Mouse (Mus musculus): Measurements from ENCODE around the gene Zfand3. TPM values are rescaled to one million over a fixed set of nuclear protein-coding genes. Genes with fewer than 3 reads are reported as not detected.

Gene Zfand3
- total and polyA plus RNA-seq, 3 experiments, result 23.2 to 44.0 (median 23.5) TPM

DNA sequence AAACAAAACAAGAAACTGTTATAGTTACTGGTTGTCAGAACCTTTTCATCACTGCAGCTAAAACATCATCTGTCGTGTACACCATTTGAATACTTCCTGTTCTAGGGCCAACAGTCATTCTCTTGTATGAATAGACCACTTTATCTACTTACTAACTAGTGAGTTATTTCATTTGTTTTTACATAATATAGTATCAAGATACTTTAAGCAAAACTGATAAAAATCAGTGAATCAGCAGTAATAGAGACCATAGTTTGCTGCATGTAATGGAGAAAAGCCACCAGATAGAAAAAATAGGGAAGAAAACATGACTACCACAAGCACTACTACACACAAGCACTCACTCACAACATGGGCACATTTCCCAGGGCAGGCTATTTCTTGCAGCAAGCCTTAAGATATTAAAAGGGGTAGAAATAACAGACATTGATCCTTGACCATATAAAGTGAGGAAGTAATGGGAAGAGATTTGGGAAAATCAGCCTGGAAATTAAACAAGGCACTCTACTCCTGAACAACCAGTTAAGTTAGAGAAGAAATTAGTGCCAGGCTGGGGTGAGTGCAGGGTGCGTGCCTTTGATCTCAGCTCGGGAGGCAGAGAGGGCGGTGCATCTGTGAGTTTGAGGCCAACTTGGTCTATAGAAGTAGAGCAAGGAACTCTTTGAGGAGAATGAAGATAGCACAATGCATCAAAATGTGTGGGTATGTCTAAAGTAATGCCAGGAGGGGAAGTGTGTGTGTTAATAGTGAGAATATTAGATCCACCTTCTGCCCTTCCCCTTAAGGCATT is 30.9 kb downstream of the Zfand3 start:
- dilution Hi-C loops (cut with MboI; ENCODE audit: extremely low pct_ligation_motif_present, extremely low pct_unique_long_range_greater_than_20kb, low sequenced_read_pairs), result no loop called here
- H3K4me3 ChIP-seq (replicated peaks in 1 of 3; ENCODE audit: low read depth in 2 of 3, low read length in 2 of 3, poor library complexity in 1 of 3), result no peak overlapping the region
- no peak overlapping the region for H3K4me2 ChIP-seq (ENCODE audit: insufficient read depth, low read depth, poor library complexity, severe bottlenecking)
- no peak for DNase-seq (ENCODE audit: extremely low read depth)
- H3K36me3 ChIP-seq (replicated peaks in 1 of 2; ENCODE audit: control insufficient read depth in 1 of 2, insufficient read depth in 1 of 2, low read length in 1 of 2), result peaks cover 2 to 16% of the 10 kb centered on the region in 2 experiments
- peaks cover 2% of the 10 kb centered on the region; the same call in 1 of the 2 replicates for H3K79me2 ChIP-seq (replicated peaks; ENCODE audit: control insufficient read depth, extremely low read depth, insufficient read depth, poor library complexity, severe bottlenecking)
- no peak overlapping the region for H3K9ac ChIP-seq (ENCODE audit: insufficient read depth, low read depth)
- in situ Hi-C loops (cut with MboI; ENCODE audit: low pct_ligation_motif_present, low pct_unique_long_range_greater_than_20kb, low sequenced_read_pairs), result no loop called here
- no peak for TF ChIP-seq HCFC1 (IDR thresholded peaks at IDR 0.05; ENCODE audit: low read depth, low read length)
- H3K27me3 ChIP-seq (replicated peaks), result no peaks in the 10 kb centered on the region
- no peaks in the 10 kb centered on the region for H3K9me3 ChIP-seq (replicated peaks; ENCODE audit: low read length)
- no peak overlapping the region for H3K27ac ChIP-seq (ENCODE audit: insufficient read depth, low read depth)
- peaks cover 0 to 29% of the 10 kb centered on the region in 2 experiments; a peak in 2 of 4 replicates for H3K4me1 ChIP-seq (ENCODE audit: control insufficient read depth in 1 of 2, insufficient read depth in 2 of 2)

DNA sequence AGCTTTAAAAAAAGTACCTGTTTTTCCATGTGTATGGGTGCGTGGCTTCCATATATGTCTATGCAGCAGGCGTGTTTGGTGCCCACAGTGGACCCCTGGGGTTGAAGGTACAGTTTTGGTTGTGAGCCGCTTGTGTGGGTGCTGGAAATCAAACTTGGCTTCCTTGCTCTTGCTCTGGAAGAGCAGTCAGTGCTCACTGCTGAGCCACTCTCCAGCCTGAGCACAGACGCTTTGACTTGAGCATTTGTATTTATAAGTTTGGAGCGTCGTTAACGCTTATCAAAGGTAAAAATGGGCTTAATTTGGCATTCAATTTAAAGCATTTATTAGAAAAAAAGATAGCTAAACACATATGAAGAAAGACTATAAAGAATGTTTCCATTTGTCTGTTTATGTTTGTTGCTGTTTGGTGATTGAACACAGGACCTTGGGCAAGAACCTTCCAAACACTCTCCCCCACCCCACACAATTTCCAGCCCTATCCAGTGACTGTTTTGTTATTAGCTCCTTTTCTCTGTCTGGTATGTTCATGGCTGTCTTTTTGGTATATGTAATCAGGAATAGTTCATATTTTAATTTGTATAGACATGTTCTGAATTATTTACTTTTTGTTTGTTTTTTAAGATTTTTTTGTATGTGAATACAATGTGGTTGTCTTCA is 38.8 kb downstream of the Zfand3 start:
- H3K4me3 ChIP-seq (replicated peaks in 1 of 3; ENCODE audit: low read depth in 2 of 3, low read length in 2 of 3, poor library complexity in 1 of 3), result no peak overlapping the region
- H3K4me1 ChIP-seq (ENCODE audit: control insufficient read depth in 1 of 2, insufficient read depth in 2 of 2), result peaks cover 0 to 28% of the 10 kb centered on the region in 2 experiments; a peak in 2 of 4 replicates
- no peak overlapping the region for H3K9ac ChIP-seq (ENCODE audit: insufficient read depth, low read depth)
- H3K9me3 ChIP-seq (replicated peaks; ENCODE audit: low read length), result no peaks in the 10 kb centered on the region
- TF ChIP-seq USF2 (conservative IDR thresholded peaks at IDR 0.05; ENCODE audit: low read depth, low read length) (no peak), ELF1 (IDR thresholded peaks at IDR 0.05; ENCODE audit: low read depth, low read length) (no peak), RAD21 (IDR thresholded peaks at IDR 0.05; ENCODE audit: low read depth, low read length) (no peak), PAX5 (IDR thresholded peaks at IDR 0.05; ENCODE audit: low read length) (no peak), MAX (IDR thresholded peaks at IDR 0.05; ENCODE audit: low read length) (no peak), ETS1 (conservative IDR thresholded peaks at IDR 0.05; ENCODE audit: low read depth, low read length) (no peak), ZC3H11A (IDR thresholded peaks at IDR 0.05; ENCODE audit: low read depth, low read length) (no peak), GABPA (IDR thresholded peaks at IDR 0.05; ENCODE audit: insufficient replicate concordance, low read depth, low read length) (no peak), POLR2AphosphoS2 (IDR thresholded peaks at IDR 0.05; ENCODE audit: low read depth, low read length) (no peak), CTCF (conservative IDR thresholded peaks at IDR 0.05 in 1 of 2, IDR thresholded peaks at IDR 0.05 in 1 of 2; ENCODE audit: low read depth in 2 of 2, low read length in 2 of 2) (no peak), JUN (IDR thresholded peaks at IDR 0.05; ENCODE audit: insufficient read depth, low read depth, low read length) (no peak), MEF2A (IDR thresholded peaks at IDR 0.05; ENCODE audit: borderline replicate concordance, low read depth, low read length) (no peak), CHD2 (IDR thresholded peaks at IDR 0.05; ENCODE audit: low read length) (no peak), USF1 (IDR thresholded peaks at IDR 0.05; ENCODE audit: low read depth, low read length) (no peak), HCFC1 (IDR thresholded peaks at IDR 0.05; ENCODE audit: low read depth, low read length) (no peak), ZMIZ1 (IDR thresholded peaks at IDR 0.05; ENCODE audit: low read depth, low read length) (no peak), TBP (conservative IDR thresholded peaks at IDR 0.05; ENCODE audit: low read depth, low read length) (no peak)
- in situ Hi-C loops (cut with MboI; ENCODE audit: low pct_ligation_motif_present, low pct_unique_long_range_greater_than_20kb, low sequenced_read_pairs) (no loop called here), dilution Hi-C loops (cut with MboI; ENCODE audit: extremely low pct_ligation_motif_present, extremely low pct_unique_long_range_greater_than_20kb, low sequenced_read_pairs) (no loop called here)
- no peaks in the 10 kb centered on the region for H3K27me3 ChIP-seq (replicated peaks)
- no peak overlapping the region for H3K27ac ChIP-seq (ENCODE audit: insufficient read depth, low read depth)
- H3K4me2 ChIP-seq (ENCODE audit: insufficient read depth, low read depth, poor library complexity, severe bottlenecking), result no peak overlapping the region
- H3K79me2 ChIP-seq (replicated peaks; ENCODE audit: control insufficient read depth, extremely low read depth, insufficient read depth, poor library complexity, severe bottlenecking), result no peaks in the 10 kb centered on the region; the same call in 1 of the 2 replicates
- H3K36me3 ChIP-seq (replicated peaks in 1 of 2; ENCODE audit: control insufficient read depth in 1 of 2, insufficient read depth in 1 of 2, low read length in 1 of 2), result peaks cover 0 to 9% of the 10 kb centered on the region in 2 experiments
- no peak for DNase-seq (ENCODE audit: extremely low read depth)
